Mouse (Mus musculus) ovary, postnatal 10 days (tissue): ENCODE measurements around the gene Rragd.
A peak's percentile ranks its signal among the peaks of the same experiment; 100 is the strongest.
"Not testable (repeated sequence)": the region's sequence is repeated elsewhere in the genome, so short reads cannot be mapped to it uniquely, and the experiment has no call there.

Experiments used
- DNase-seq: peaks from one replicate; pipeline ENCODE4 v3.0.0; 2022; ENCODE audit warnings: low spot score

Rragd gene

GRCm38 (mm10) chr4:32982716-32983175 lies at the start of gene Rragd:
Rragd (plus strand) TSS chr4:32983037.
- DNase-seq, result no peak

DNA sequence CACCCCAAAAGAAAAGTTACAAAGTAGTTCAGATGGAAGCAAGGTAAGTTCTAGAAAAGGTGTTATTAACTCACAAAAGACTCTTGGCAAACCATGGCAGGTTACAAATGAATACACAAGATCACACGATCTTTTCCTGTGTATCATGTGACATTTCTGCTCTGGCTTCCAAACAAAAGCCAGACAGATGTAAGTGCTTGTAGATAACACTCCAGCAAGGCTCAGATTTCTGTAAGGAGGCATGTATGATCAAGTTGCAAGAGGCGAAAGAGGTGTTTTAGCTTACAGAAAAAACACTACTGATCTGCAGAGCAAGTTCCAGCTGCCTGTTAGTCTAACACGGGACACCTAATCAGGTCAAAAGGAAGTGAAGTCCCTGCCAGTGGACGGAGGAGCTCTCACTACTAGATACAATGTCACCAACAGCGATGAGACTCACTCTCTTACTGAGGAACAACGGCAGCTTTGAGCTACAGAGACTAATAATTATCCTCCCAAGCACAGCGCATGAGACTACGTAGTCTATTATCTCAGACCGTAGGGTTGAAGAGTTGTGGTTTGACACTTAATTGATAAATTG lies 46.0 kb upstream of the Rragd start:
- DNase-seq, result no peak

- DNase-seq, result no peak
Observed at GRCm38 (mm10) chr4:32939521-32939920, 43.3 kb upstream of the Rragd start.

- no peak for DNase-seq
Observed at GRCm38 (mm10) chr4:32939964-32940363, 42.9 kb upstream of the Rragd start.

DNA sequence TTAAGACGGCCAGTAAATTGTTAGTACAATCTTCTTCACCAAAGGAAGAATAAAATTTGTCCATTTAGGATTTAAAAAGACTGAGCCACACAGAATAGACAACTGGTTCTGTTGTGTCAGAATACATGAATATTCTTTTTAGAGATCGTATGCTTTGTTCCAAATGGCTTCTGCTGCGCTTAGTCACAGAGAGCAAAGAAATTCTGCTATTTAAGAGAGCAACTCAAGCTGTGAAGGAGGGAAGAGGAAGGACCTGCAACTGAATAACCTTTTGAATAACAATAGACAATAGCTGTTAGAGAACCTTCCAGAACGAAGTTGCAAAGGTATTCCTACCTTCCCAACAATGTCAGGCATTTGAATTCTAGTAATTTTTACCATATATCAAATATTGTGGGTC lies 41.9 kb upstream of the Rragd start:
- DNase-seq, result no peak

- DNase-seq, result no peak
Observed at GRCm38 (mm10) chr4:32947631-32948030, 35.2 kb upstream of the Rragd start.

DNA sequence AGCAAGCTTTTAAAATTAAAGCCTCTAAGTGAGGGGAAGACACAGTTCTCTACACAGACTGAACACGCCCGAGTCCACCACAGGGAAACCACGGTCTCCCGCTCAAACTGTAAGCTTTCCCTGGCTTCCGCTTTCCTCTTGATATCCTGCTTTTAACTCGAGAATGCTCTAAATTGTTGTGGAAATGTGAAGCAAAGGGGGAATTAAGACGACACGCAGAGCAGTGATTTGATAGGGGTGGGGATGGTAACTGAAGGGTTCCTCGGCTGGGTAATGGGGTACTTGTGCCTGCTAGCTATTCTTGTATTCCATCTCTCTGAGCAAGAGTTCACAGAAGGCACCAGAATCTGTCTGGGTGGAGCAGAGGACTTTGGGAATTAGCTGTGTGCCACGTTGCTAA lies 34.1 kb upstream of the Rragd start:
- DNase-seq, result no peak

- peak; percentile 60 for DNase-seq
Observed at GRCm38 (mm10) chr4:32950356-32951034, 32.3 kb upstream of the Rragd start, which contains the start of gene Ankrd6. Ankrd6 (minus strand) TSS chr4:32950841.

DNA sequence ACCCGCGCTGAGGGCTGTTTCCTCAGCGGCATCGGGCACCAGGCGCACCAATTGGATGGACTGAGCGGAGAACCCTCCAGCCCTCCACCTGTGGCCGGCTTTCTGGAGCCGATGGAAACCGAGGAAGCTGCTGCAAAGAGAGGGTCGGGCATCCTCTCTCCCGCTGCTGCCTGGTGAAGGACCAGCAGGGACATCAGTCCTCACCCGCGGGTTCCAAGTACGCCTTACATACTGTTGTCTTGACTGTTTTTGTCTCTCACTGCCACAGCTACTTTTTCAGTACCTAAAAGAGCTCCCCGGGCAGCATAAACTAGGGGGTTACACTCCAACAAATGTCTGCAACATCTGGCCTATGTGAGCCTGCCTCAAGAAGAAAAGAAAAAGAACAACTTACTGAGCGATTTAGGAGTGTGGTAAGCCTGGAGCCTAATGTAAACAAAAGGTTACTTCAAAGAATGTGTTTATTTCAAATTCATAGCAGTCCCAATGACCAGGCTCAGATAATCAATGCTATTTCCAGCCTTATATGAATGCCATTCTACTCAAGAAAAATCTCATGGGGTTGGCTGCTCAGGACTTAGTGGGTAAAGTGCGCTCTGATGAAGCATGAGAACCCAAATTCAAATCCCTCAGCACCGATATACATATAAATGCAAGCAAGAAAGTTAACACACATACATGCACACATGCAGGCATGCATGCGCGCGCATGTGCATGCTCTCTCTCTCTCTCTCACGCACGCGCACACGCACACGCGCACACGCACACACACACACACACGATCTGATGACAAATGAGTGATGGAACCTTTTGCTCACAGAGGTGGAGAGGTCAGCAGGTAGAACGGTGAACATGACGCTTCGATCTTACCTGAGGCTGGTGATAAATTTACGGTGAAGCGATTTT lies 31.5 kb upstream of the Rragd start:
- DNase-seq, result no peak

- no peak for DNase-seq
Observed at GRCm38 (mm10) chr4:32952681-32953080, 30.2 kb upstream of the Rragd start.

DNA sequence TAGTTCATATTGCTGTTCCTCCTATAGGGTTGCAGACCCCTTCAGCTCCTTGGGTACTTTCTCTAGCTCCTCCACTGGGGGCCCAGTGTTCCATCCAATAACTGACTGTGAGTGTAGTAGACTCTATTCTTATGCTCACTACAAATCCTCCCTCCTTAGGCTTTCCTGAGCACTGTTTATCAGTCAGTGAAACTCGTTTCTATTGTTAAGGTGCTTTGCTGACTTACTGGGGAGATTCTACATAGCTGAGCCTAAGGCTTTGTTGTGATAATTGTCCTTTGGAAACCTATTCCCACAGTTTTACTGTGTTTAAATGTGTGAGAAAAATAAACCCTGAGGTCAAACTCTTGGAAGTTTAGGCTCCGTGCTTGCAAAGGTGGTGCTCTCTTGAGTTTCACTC lies 26.4 kb upstream of the Rragd start:
- DNase-seq, result no peak

DNA sequence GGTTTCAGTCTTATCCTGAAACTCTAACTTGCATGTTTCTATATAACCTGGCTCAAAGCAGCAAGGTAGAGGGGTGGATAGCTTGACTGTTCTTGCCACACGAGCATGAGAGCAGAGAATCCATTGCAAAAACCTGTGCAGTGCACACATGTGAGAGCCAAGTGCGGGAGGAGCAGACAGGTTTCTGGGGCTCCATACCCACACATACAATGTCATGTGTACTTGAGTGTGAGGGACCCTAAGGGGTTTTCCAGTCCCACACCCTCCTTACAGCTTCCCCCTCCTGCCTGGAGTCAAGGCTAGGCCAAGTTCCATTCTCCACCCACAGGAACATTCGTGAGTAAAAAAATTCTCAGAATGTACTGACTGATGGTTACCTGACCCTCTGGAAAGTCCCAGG lies 21.4 kb upstream of the Rragd start:
- no peak for DNase-seq

DNA sequence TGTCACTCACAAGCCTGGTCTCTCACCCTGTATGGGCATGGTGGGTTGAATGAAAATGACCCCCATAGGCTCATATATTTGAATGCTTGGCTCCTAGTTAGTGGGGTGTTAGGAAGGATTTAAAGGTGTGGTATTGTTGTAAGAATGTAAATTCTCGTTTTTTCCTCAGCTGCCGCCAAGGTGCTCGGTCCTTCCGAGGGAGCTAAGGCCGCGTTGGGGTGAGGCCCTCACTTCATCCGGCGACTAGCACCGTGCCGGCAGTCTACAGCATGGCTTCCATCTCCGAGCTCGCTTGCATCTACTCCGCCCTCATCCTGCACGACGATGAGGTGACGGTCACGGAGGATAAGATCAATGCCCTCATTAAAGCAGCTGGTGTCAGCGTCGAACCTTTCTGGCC lies 18.2 kb upstream of the Rragd start:
- DNase-seq, result not testable (repeated sequence)

DNA sequence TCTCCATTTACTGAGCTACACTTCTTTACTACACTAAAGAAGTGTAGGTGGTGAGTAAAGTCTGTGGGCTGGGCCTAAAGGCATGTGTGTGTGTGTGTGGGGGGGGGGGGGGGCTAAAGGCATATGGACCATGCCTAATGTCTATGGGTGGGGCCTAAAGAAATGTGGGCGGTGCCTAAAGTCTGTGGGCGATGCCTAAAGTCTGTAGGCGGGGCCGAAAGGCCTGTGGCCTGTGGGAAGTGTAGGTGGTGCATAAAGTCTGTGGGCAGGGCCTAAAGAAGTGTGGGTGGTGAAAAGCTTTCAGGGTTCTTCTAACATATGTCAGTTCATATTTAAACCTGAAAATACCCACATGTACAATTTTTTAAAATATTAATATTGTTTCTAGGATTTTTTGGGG lies 5.5 kb upstream of the Rragd start:
- no peak for DNase-seq

- DNase-seq, result no peak
Observed at GRCm38 (mm10) chr4:32980061-32980460, 2.8 kb upstream of the Rragd start.

GRCm38 (mm10) chr4:32981617-32982016 lies 1.2 kb upstream of the Rragd start:
- DNase-seq, result no peak

DNA sequence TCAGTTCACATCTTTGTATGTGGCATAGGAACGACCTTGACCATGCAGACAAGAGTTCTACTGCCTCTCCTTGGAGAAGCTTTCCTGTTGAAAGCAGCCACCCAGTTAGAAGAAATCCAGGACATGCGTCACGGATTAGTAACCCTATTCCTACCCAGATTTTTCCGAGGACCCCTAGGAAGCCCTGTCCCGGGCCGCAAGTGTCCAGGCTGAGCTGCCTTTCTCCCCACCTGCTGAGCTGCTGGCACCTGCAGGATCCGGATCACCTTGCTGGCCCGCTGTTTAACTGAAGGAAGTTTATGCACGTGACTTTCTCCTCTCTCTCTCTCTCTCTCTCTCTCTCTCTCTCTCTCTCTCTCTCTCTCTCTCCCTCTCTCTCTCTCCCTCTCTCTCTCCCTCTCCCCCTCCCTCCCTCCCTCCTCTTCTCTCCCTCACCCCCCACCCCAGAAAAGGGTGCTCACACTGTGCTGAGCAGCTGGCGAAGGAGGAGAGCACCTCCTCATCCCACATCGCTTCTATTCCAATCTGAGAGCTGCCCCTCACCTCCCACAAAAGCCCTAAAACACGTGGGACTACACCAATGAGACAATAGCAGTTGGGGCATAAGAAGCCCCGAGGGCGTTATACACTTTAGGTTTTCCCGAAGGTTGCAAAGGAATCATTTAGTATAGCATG lies 659 bp upstream of the Rragd start:
- DNase-seq, result no peak

- peak; percentile 19 for DNase-seq
Observed at GRCm38 (mm10) chr4:32983176-32984155, 629 bp downstream of the Rragd start.

- DNase-seq, result no peak
Observed at GRCm38 (mm10) chr4:32984242-32984641, 1.4 kb downstream of the Rragd start.

- no peak for DNase-seq
Observed at GRCm38 (mm10) chr4:32984801-32985675, 2.2 kb downstream of the Rragd start.
